Mouse (Mus musculus) liver, adult (tissue): ENCODE results near the gene Rab11fip5.

Experiments used
- GATA4 ChIP-seq: IDR thresholded peaks from 2 replicates; pipeline ENCODE4 v1.6.1; 2014; ENCODE audit warnings: mild to moderate bottlenecking, low read length; ENCODE audit not compliant: insufficient replicate concordance

Gene Rab11fip5

GRCm38 (mm10) chr6:85363231-85363905 lies 11.1 kb downstream of the Rab11fip5 start:
- no peak for TF ChIP-seq GATA4

GRCm38 (mm10) chr6:85362610-85363009 lies 11.8 kb downstream of the Rab11fip5 start:
- no peak for TF ChIP-seq GATA4

- no peak for TF ChIP-seq GATA4
Observed at GRCm38 (mm10) chr6:85360311-85360710, 14.1 kb downstream of the Rab11fip5 start.

- no peak for TF ChIP-seq GATA4
Observed at GRCm38 (mm10) chr6:85358877-85359276, 15.6 kb downstream of the Rab11fip5 start.

GRCm38 (mm10) chr6:85356682-85357465 lies 17.6 kb downstream of the Rab11fip5 start:
- TF ChIP-seq GATA4, result no peak

GRCm38 (mm10) chr6:85355753-85356152 lies 18.7 kb downstream of the Rab11fip5 start:
- TF ChIP-seq GATA4, result no peak

- no peak for TF ChIP-seq GATA4
Observed at GRCm38 (mm10) chr6:85354709-85355108, 19.7 kb downstream of the Rab11fip5 start.

- no peak for TF ChIP-seq GATA4
Observed at GRCm38 (mm10) chr6:85353706-85354105, 20.7 kb downstream of the Rab11fip5 start.

GRCm38 (mm10) chr6:85350157-85350556 lies 24.3 kb downstream of the Rab11fip5 start:
- TF ChIP-seq GATA4, result no peak

GRCm38 (mm10) chr6:85349246-85349645 lies 25.2 kb downstream of the Rab11fip5 start:
- no peak for TF ChIP-seq GATA4

- TF ChIP-seq GATA4, result no peak
Observed at GRCm38 (mm10) chr6:85348133-85348532, 26.3 kb downstream of the Rab11fip5 start.

- no peak for TF ChIP-seq GATA4
Observed at GRCm38 (mm10) chr6:85346028-85346634, 28.3 kb downstream of the Rab11fip5 start.

- TF ChIP-seq GATA4, result no peak
Observed at GRCm38 (mm10) chr6:85344929-85345328, 29.5 kb downstream of the Rab11fip5 start.

GRCm38 (mm10) chr6:85343027-85343426 lies 31.4 kb downstream of the Rab11fip5 start:
- no peak for TF ChIP-seq GATA4

- no peak for TF ChIP-seq GATA4
Observed at GRCm38 (mm10) chr6:85341814-85342501, 32.5 kb downstream of the Rab11fip5 start.
